Comparison of ENCODE assay signal across 19 mouse cellular contexts in genomic region chr2:137759455-137759854, GRCm38 (mm10).
DNase-seq lines count a peak whose midpoint lies in the region; ATAC-seq and TF ChIP-seq lines count a peak whose summit lies in the region.
"Had no signal": no experiment of that assay in that cellular context is flagged by ENCODE, and none has a peak within 500 bp of the region (broad histone marks: within the 10 kb centered on the region; RNA-seq: fewer than 3 reads in every experiment).

No protein-coding gene starts in this region.

- no peak overlapping the region for H3K27ac ChIP-seq in midbrain, postnatal 0 days (ENCODE audit: low read depth, low read length)

- H3K9ac ChIP-seq in midbrain, postnatal 0 days (replicated peaks; ENCODE audit: low read length, poor library complexity, severe bottlenecking): no peak overlapping the region

- no peak for ATAC-seq in midbrain, postnatal 0 days (ENCODE audit: low FRiP score)
- ATAC-seq: activated CD4-positive, CD25-positive, alpha-beta regulatory T cell, adult 4 months; CD4-positive, CD25-positive, alpha-beta regulatory T cell, adult 4 months; Patski had no signal

- TF ChIP-seq CTCF in midbrain, postnatal 0 days (IDR thresholded peaks at IDR 0.05): no peak

- H3K4me1 ChIP-seq in midbrain, postnatal 0 days (ENCODE audit: insufficient read depth, low read length): no peaks in the 10 kb centered on the region

- WGBS in midbrain, postnatal 0 days: 84% methylated on average over 2 of the region's 2 CpGs

- no peaks in the 10 kb centered on the region for H3K36me3 ChIP-seq in midbrain, postnatal 0 days (ENCODE audit: insufficient read depth, low read length)
- H3K36me3 ChIP-seq: G1E had no signal

- no peak overlapping the region for H3K4me3 ChIP-seq in midbrain, postnatal 0 days (ENCODE audit: low read depth, low read length)

- H3K9me3 ChIP-seq in midbrain, postnatal 0 days (ENCODE audit: low read length): no peaks in the 10 kb centered on the region

- H3K4me2 ChIP-seq in midbrain, postnatal 0 days (ENCODE audit: low read depth, low read length, poor library complexity, severe bottlenecking): no peak overlapping the region

- H3K27me3 ChIP-seq in midbrain, postnatal 0 days (ENCODE audit: insufficient read depth, low read length): no peaks in the 10 kb centered on the region
- H3K27me3 ChIP-seq: CH12.LX, Patski had no signal

- peak; percentile 50 for DNase-seq in fat pad, adult 2 months (ENCODE audit: extremely low read depth, low read depth, low spot score)
- peak; percentile 75 for DNase-seq in gonadal fat pad, adult 2 months (ENCODE audit: low read depth)
- no peak for DNase-seq in midbrain, postnatal 0 days (ENCODE audit: low spot score)
- DNase-seq in cerebellum, adult 9-11 months: no peak
- DNase-seq: adrenal gland, adult 2 months; adrenal gland, adult 8-10 months; adrenal gland, postnatal 10 days; adrenal gland, postnatal 14 days; adrenal gland, postnatal 25 days; adrenal gland, postnatal 36 days; B cell, adult 2 months; cerebellum, adult 11 months; cerebellum, adult 11-12 months; cerebellum, adult 18-20 months had no signal

Comparison
In these comparisons a context has a peak if more than half of its experiments do, and no peak if none do; other contexts are left out.
1. DNase-seq: peak in fat pad, adult 2 months (single experiment) and gonadal fat pad, adult 2 months (single experiment); none in midbrain, postnatal 0 days (single experiment) and cerebellum, adult 9-11 months (single experiment).